Mouse (Mus musculus): Measurements from ENCODE around the gene Hibadh. TPM values are rescaled to one million over a fixed set of nuclear protein-coding genes. Genes with fewer than 3 reads are reported as not detected.

The Hibadh gene
- total and polyA plus RNA-seq, 3 experiments = 170 to 263 (median 218) TPM

- 55% methylated on average over 2 of the region's 2 CpGs for WGBS
- peaks cover 4% of the 10 kb centered on the region for H3K36me3 ChIP-seq (ENCODE audit: control insufficient read depth, insufficient read depth, low read length)
These were observed 61.9 kb downstream of the Hibadh start for GRCm38 (mm10) chr6:52578322-52578721.

GRCm38 (mm10) chr6:52577270-52577669, 62.9 kb downstream of the Hibadh start:
- intact Hi-C loops (cut with DNase I) = loop anchor here (1.0 to 5.0 kb wide), 5 partner anchors 70 to 320 kb away; no protein-coding TSS in a partner anchor
- no peaks in the 10 kb centered on the region for H3K27me3 ChIP-seq (ENCODE audit: control insufficient read depth, insufficient read depth, low read length)

More at GRCm38 (mm10) chr6:52578322-52578721, 61.9 kb downstream of the Hibadh start:
- Histone ChIP-seq H3K79me2 (replicated peaks; ENCODE audit: control insufficient read depth, insufficient read depth, low read length) (no peaks in the 10 kb centered on the region; the same call in 1 of the 2 replicates), H3K4me1 (ENCODE audit: control insufficient read depth, insufficient read depth, low read length) (no peaks in the 10 kb centered on the region), H3K4me3 (no peak overlapping the region), H3K9ac (ENCODE audit: low read depth, low read length) (no peak overlapping the region), H3K27ac (no peak overlapping the region), H3K27me3 (ENCODE audit: control insufficient read depth, insufficient read depth, low read length) (no peaks in the 10 kb centered on the region)
- TF ChIP-seq EP300 (IDR thresholded peaks at IDR 0.05; ENCODE audit: insufficient read depth, low read depth, low read length) = no peak
- TF ChIP-seq CTCF (IDR thresholded peaks at IDR 0.05) = no peak
- TF ChIP-seq POLR2A (IDR thresholded peaks at IDR 0.05; ENCODE audit: insufficient read depth, low read depth, low read length) = no peak
- intact Hi-C loops (cut with DNase I) = loop anchor here (5.0 kb wide), 3 partner anchors 71 to 321 kb away; no protein-coding TSS in a partner anchor
- no peak for DNase-seq

GRCm38 (mm10) chr6:52568706-52569105, 71.5 kb downstream of the Hibadh start:
- Histone ChIP-seq H3K79me2 (replicated peaks; ENCODE audit: control insufficient read depth, insufficient read depth, low read length) (peaks cover 3% of the 10 kb centered on the region; the same call in 1 of the 2 replicates), H3K4me3 (no peak overlapping the region), H3K4me1 (ENCODE audit: control insufficient read depth, insufficient read depth, low read length) (no peaks in the 10 kb centered on the region; the same call in 1 of the 2 replicates), H3K27me3 (ENCODE audit: control insufficient read depth, insufficient read depth, low read length) (no peaks in the 10 kb centered on the region), H3K9ac (ENCODE audit: low read depth, low read length) (no peak overlapping the region), H3K36me3 (ENCODE audit: control insufficient read depth, insufficient read depth, low read length) (peaks cover 4% of the 10 kb centered on the region; the same call in 1 of the 2 replicates), H3K27ac (no peak overlapping the region)
- TF ChIP-seq EP300 (IDR thresholded peaks at IDR 0.05; ENCODE audit: insufficient read depth, low read depth, low read length) (no peak), CTCF (IDR thresholded peaks at IDR 0.05) (no peak), POLR2A (IDR thresholded peaks at IDR 0.05; ENCODE audit: insufficient read depth, low read depth, low read length) (no peak)
- intact Hi-C loops (cut with DNase I) = no loop called here
- no peak for DNase-seq
- 93% methylated on average over 6 of the region's 6 CpGs for WGBS

More at GRCm38 (mm10) chr6:52577270-52577669, 62.9 kb downstream of the Hibadh start:
- TF ChIP-seq CTCF (IDR thresholded peaks at IDR 0.05) = peak; percentile 86
- TF ChIP-seq EP300 (IDR thresholded peaks at IDR 0.05; ENCODE audit: insufficient read depth, low read depth, low read length) = no peak
- Histone ChIP-seq H3K36me3 (ENCODE audit: control insufficient read depth, insufficient read depth, low read length) (peaks cover 8% of the 10 kb centered on the region), H3K4me3 (no peak overlapping the region), H3K9ac (ENCODE audit: low read depth, low read length) (no peak overlapping the region), H3K27ac (no peak overlapping the region), H3K4me1 (ENCODE audit: control insufficient read depth, insufficient read depth, low read length) (no peaks in the 10 kb centered on the region), H3K79me2 (replicated peaks; ENCODE audit: control insufficient read depth, insufficient read depth, low read length) (no peaks in the 10 kb centered on the region; the same call in 1 of the 2 replicates)
- WGBS = 27% methylated on average over 4 of the region's 4 CpGs
- no peak for DNase-seq

GRCm38 (mm10) chr6:52567327-52568299, 72.6 kb downstream of the Hibadh start:
- Histone ChIP-seq H3K36me3 (ENCODE audit: control insufficient read depth, insufficient read depth, low read length) (peaks cover 2% of the 10 kb centered on the region; the same call in 1 of the 2 replicates), H3K79me2 (replicated peaks; ENCODE audit: control insufficient read depth, insufficient read depth, low read length) (peaks cover 3% of the 10 kb centered on the region; the same call in 1 of the 2 replicates), H3K4me3 (no peak overlapping the region), H3K4me1 (ENCODE audit: control insufficient read depth, insufficient read depth, low read length) (no peaks in the 10 kb centered on the region; the same call in 1 of the 2 replicates), H3K27ac (no peak overlapping the region), H3K9ac (ENCODE audit: low read depth, low read length) (no peak overlapping the region), H3K27me3 (ENCODE audit: control insufficient read depth, insufficient read depth, low read length) (no peaks in the 10 kb centered on the region)
- DNase-seq = no peak
- WGBS = 88% methylated on average over 20 of the region's 20 CpGs
- no peak for TF ChIP-seq POLR2A (IDR thresholded peaks at IDR 0.05; ENCODE audit: insufficient read depth, low read depth, low read length)
- no peak for TF ChIP-seq CTCF (IDR thresholded peaks at IDR 0.05)
- TF ChIP-seq EP300 (IDR thresholded peaks at IDR 0.05; ENCODE audit: insufficient read depth, low read depth, low read length) = no peak
- intact Hi-C loops (cut with DNase I) = no loop called here

- intact Hi-C loops (cut with DNase I) = no loop called here
- 93% methylated on average over 5 of the region's 5 CpGs for WGBS
- DNase-seq = no peak
- Histone ChIP-seq H3K79me2 (replicated peaks; ENCODE audit: control insufficient read depth, insufficient read depth, low read length) (peaks cover 3% of the 10 kb centered on the region; the same call in 1 of the 2 replicates), H3K36me3 (ENCODE audit: control insufficient read depth, insufficient read depth, low read length) (no peaks in the 10 kb centered on the region), H3K4me1 (ENCODE audit: control insufficient read depth, insufficient read depth, low read length) (no peaks in the 10 kb centered on the region), H3K27me3 (ENCODE audit: control insufficient read depth, insufficient read depth, low read length) (no peaks in the 10 kb centered on the region), H3K4me3 (no peak overlapping the region), H3K27ac (no peak overlapping the region), H3K9ac (ENCODE audit: low read depth, low read length) (no peak overlapping the region)
- no peak for TF ChIP-seq POLR2A (IDR thresholded peaks at IDR 0.05; ENCODE audit: insufficient read depth, low read depth, low read length)
- TF ChIP-seq CTCF (IDR thresholded peaks at IDR 0.05) = no peak
- TF ChIP-seq EP300 (IDR thresholded peaks at IDR 0.05; ENCODE audit: insufficient read depth, low read depth, low read length) = no peak
These were observed 75.0 kb downstream of the Hibadh start for GRCm38 (mm10) chr6:52565210-52565609.

Measured in heart, adult 2 months (tissue).